In the genomic region with DNA sequence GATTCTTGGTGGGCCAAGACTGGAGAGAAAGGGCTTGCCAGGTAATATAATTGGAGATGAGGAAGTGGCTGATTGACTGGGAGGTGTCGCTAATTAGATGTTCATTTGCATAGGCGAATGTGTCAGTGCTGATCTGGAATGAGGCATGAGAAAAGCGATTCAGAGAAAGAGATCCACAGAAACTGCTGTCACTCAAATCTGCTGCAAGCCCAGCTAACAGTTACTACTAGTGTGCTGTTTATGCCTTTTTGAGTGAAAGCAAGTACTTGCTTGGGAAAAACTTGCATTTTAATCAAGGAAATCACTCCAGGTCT, we compare ENCODE assay signal across 11 mouse cellular contexts.
"Had no signal": no experiment of that assay in that cellular context is flagged by ENCODE, and none has a peak within 500 bp of the region (broad histone marks: within the 10 kb centered on the region; RNA-seq: fewer than 3 reads in every experiment).

No protein-coding gene starts in this region.

- H3K9ac ChIP-seq: limb, embryonic 15.5 days; liver, embryonic 12.5 days; lung, embryonic 14.5 days had no signal

- H3K27ac ChIP-seq: kidney, postnatal 0 days; limb, embryonic 15.5 days; liver, embryonic 12.5 days had no signal

- H3K9me3 ChIP-seq: limb, embryonic 15.5 days; liver, embryonic 12.5 days had no signal

- H3K4me2 ChIP-seq: limb, embryonic 15.5 days; liver, embryonic 12.5 days; lung, embryonic 14.5 days had no signal

- H3K36me3 ChIP-seq: limb, embryonic 15.5 days; liver, embryonic 12.5 days had no signal

- ATAC-seq: intestine, postnatal 0 days; liver, embryonic 12.5 days had no signal

- H3K4me1 ChIP-seq: limb, embryonic 15.5 days; liver, embryonic 12.5 days had no signal

- DNase-seq: kidney, adult 9 months; kidney, postnatal 36 days; layer of hippocampus, adult 9-11 months; layer of hippocampus, postnatal 36 days; lung, embryonic 14.5 days; right cerebral cortex, postnatal 14 days; thymus, postnatal 36 days had no signal

- H3K4me3 ChIP-seq: limb, embryonic 15.5 days; liver, embryonic 12.5 days had no signal

- H3K27me3 ChIP-seq: limb, embryonic 15.5 days; liver, embryonic 12.5 days had no signal
